Mouse (Mus musculus) heart, postnatal 25 days (tissue): ENCODE data around the gene Rnaset2a. TPM values are rescaled to one million over a fixed set of nuclear protein-coding genes. Genes with fewer than 3 reads are reported as not detected.
A peak's percentile ranks its signal among the peaks of the same experiment; 100 is the strongest.
"Not testable (repeated sequence)": the region's sequence is repeated elsewhere in the genome, so short reads cannot be mapped to it uniquely, and the experiment has no call there.

Experiments
- DNase-seq: peaks from one replicate; pipeline ENCODE4 v3.0.0; 2022; ENCODE audit warnings: low spot score
- intact Hi-C: fragments of 180-260 bp; cut with DNase I; formaldehyde crosslinking; loops from one replicate; pipeline ENCODE4 v1.15.1; 2025
- total RNA-seq, 2 experiments: library from RNA; stranded (reverse); gene quantifications; 2 replicates each; pipeline ENCODE4 v1.2.3; 2021

The Rnaset2a gene
- total RNA-seq: 10 to 100 TPM; 20.2 to 25.2 TPM

- DNase-seq: peak; percentile 26
- intact Hi-C loops: not testable (repeated sequence)
These were observed at the start of gene Rnaset2a, which contains the start of gene Gm49673 for GRCm38 (mm10) chr17:8147439-8148316. Gene Rnaset2a (minus strand): TSS chr17:8148097. Gene Gm49673 (minus strand): TSS chr17:8147788.

DNA sequence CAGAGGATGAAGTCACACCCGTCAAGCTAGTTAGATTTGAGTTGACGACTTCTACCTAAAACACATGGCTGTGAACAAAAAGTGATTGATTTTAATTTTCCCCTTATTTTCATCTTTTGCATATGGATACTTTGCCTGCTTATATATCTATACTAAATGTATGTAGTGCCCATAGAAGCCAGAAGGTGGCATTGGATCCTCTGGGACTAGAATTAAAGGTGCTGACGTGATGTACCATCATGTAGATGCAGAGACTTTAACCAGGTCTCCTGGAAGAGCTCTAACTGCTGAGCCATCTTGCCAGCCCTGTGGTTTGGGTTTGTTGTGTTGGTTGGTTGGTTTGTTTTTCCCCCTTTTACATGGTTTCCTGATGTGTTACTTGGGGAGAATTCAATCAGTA, 49.8 kb upstream of the Rnaset2a start:
- intact Hi-C loops: loop anchor here (10.0 kb wide), 1 partner anchor 177 kb away; no protein-coding TSS in a partner anchor
- no peak for DNase-seq

DNA sequence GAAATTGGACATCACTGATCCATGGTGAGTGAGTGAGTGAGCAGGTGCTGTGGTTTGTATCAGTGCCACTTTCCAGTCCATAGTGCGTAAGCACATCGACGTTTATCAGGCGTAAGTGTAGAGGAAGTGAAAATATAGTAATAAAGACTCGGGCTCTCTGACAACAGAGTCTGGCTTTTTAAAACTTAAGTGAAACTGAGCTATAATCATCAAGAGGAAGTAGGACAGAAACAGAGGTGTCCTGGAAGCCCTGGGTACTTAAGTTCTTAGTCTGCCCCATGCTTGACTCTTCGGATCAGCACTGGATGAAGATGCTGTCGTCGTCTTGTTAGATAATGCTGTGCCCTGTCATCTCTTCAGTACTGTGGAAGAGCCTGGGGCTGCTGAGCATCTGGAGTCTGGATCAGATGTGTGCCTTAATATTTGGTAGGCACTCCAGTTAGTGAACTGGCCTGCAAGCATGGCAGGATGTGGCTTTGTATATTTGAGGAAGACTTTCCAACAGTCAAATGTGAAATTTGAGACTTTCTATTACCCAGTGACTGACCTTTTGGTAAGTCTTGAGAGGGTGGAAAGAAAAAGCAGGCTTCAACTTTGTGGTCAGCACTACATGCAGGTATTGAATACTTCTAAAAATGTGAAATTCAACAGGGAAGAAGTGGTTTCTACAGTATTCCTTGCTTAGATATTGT, 47.9 kb upstream of the Rnaset2a start:
- intact Hi-C loops: loop anchor here (10.0 kb wide), 1 partner anchor 179 kb away; no protein-coding TSS in a partner anchor
- DNase-seq: no peak

DNA sequence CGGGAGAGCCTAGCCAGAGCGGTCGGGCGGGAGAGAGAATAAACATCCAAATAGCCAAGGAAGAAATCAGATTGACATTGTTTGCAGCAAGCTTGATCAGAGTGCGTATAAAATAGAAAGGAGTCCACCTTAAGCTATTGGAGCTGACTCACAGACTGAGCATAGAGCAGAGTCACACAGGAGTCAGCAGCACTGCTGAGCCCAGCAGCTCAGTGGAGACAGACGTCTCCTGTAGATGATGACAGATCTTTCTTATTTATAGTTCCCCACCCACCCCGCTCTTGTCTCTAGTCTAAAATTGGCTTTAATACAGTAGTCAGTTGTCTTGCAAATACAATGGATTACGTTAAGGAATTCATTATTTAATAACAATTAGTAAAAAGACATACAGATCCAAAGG, 45.8 kb upstream of the Rnaset2a start:
- intact Hi-C loops: loop anchor here (10.0 kb wide), 1 partner anchor 181 kb away; no protein-coding TSS in a partner anchor
- DNase-seq: no peak

- no peak for DNase-seq
- intact Hi-C loops: no loop called here
These were observed 36.3 kb upstream of the Rnaset2a start for GRCm38 (mm10) chr17:8184217-8184616.

- intact Hi-C loops: no loop called here
- no peak for DNase-seq
These were observed 35.9 kb upstream of the Rnaset2a start for GRCm38 (mm10) chr17:8183815-8184214.

GRCm38 (mm10) chr17:8177090-8177489, 29.2 kb upstream of the Rnaset2a start:
- intact Hi-C loops: no loop called here
- DNase-seq: no peak

DNA sequence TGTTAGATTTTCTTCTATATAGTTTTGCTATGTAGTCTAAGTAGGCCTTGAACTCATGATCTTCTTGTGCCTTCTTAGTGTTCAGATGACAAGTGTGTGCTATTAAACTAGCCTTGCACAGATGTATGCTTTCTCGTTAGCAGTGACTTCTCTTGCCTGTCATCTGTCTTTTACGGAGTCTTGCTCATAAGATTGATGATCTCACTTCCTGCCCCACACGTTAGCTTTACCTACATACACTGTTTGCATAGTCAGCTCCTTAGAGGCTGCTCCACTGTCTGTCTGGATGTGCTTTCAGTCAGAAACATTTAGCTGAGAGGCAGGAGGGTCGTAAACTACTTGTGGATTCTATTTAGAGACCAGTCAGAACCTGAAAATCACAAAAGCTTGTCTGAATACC, 23.2 kb upstream of the Rnaset2a start:
- DNase-seq: no peak
- intact Hi-C loops: no loop called here

- intact Hi-C loops: no loop called here
- no peak for DNase-seq
These were observed 22.4 kb upstream of the Rnaset2a start for GRCm38 (mm10) chr17:8170331-8170730.

- intact Hi-C loops, DNase-seq: not testable (repeated sequence)
These were observed 19.5 kb upstream of the Rnaset2a start for GRCm38 (mm10) chr17:8167436-8167835.

- intact Hi-C loops, DNase-seq: not testable (repeated sequence)
These were observed 18.6 kb upstream of the Rnaset2a start for GRCm38 (mm10) chr17:8166454-8166853.

DNA sequence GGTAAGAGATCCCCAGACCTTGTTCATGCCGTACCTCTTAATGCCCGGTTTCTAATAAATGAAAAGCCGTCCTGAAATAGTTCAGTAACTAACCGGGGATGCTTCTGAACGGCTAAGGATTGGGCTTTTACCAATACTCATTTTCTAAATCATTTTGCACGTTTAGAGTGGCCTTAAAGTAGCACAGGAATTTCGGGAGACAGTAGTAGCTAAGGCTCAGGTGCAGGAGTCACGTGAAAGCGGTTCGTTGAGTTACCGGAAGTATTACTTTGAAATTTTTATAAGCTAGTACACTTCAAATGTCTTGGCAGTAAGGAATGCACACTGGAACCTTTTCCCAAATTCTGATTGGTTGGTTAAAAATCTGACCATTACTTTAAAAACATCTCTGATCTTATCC, 18.1 kb upstream of the Rnaset2a start:
- DNase-seq, intact Hi-C loops: not testable (repeated sequence)

- intact Hi-C loops, DNase-seq: not testable (repeated sequence)
These were observed 17.7 kb upstream of the Rnaset2a start for GRCm38 (mm10) chr17:8165608-8165945.

- intact Hi-C loops: not testable (repeated sequence)
- peak; percentile 57 for DNase-seq
These were observed 17.1 kb upstream of the Rnaset2a start, which contains the start of gene Fgfr1op for GRCm38 (mm10) chr17:8164701-8165607. Gene Fgfr1op (plus strand): TSS chr17:8165501.

GRCm38 (mm10) chr17:8160969-8161368, 13.1 kb upstream of the Rnaset2a start:
- DNase-seq, intact Hi-C loops: not testable (repeated sequence)

GRCm38 (mm10) chr17:8158627-8159026, 10.7 kb upstream of the Rnaset2a start:
- not testable (repeated sequence) for DNase-seq

GRCm38 (mm10) chr17:8155982-8156381, 8.1 kb upstream of the Rnaset2a start:
- DNase-seq, intact Hi-C loops: not testable (repeated sequence)

More at GRCm38 (mm10) chr17:8158627-8159026, 10.7 kb upstream of the Rnaset2a start:
- intact Hi-C loops: not testable (repeated sequence)

DNA sequence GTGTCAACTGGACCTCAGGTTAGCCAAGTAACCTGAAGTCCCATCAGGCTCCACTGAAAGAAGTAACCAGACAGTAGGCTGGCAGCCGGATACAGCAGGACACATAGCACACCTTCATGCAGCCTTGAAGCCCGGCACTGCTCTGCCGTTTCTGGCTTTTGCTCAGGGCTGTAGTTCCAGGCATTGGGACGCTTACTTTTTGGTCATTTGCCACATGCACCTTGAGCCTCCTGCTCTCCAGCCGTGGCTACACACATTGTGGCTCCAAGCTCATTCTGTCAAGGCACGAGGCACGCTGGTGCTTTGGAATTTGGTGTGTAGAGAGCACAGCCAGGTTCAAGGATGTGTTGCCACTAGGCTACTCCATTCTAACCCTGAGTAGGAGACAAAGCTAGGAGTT, 7.1 kb upstream of the Rnaset2a start:
- intact Hi-C loops: not testable (repeated sequence)

DNA sequence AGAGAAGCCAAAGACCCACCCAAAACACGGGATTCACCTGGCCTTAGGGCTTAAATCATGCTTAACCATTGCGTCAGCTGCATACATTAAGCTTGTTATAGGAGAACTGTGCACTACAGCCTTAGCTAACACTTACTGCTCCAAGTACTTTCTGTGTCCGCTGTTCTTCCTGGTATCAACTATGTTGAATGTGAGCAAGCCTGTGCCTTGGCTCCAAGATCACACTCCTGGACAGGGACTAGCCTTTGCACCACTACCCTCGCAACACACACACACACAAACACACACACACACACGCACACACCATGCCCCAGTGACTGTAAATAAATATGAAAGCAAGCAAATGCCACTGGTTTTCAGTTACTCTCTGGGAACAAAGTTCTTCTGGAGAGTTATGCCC, 966 bp downstream of the Rnaset2a start:
- intact Hi-C loops, DNase-seq: not testable (repeated sequence)

More for the DNA sequence above, 7.1 kb upstream of the Rnaset2a start:
- not testable (repeated sequence) for DNase-seq
